Mouse (Mus musculus) liver, adult 2 months (tissue): ENCODE measurements around the gene Naa60.

Experiments
- CTCF ChIP-seq: fragments of 200-500 bp; IDR thresholded peaks from 2 replicates; pipeline ENCODE4 v1.5.1; 2011; ENCODE audit warnings: low read depth, low read length, control low read depth
- POLR2A ChIP-seq: fragments of 200-500 bp; IDR thresholded peaks from 2 replicates; pipeline ENCODE4 v1.6.1; 2011; ENCODE audit warnings: low read length, control low read depth; ENCODE audit not compliant: insufficient read depth; ENCODE audit errors: extremely low read depth

GRCm38 (mm10) chr16:3929151-3929550 is 57.0 kb downstream of the Naa60 start:
- no peak for TF ChIP-seq CTCF
- TF ChIP-seq POLR2A = no peak
